Mouse (Mus musculus) thymus, adult 2 months (tissue): ENCODE measurements at regions not wholly inside any gene's neighbourhood (a gene's known extent, or its start where the extent isn't known, plus 50 kb on each side); places are given as distances from the start of the nearest gene placed in this dataset.

Experiments
- CTCF ChIP-seq: fragments of 200-500 bp; IDR thresholded peaks from 2 replicates; pipeline ENCODE4 v1.5.1; 2012; ENCODE audit warnings: mild to moderate bottlenecking, control low read depth, low read length, moderate library complexity, borderline replicate concordance; ENCODE audit not compliant: control insufficient read depth, poor library complexity, insufficient read depth; ENCODE audit errors: extremely low read depth
- POLR2A ChIP-seq: fragments of 200-500 bp; IDR thresholded peaks from 2 replicates; pipeline ENCODE4 v1.6.1; 2012; ENCODE audit warnings: mild to moderate bottlenecking, low read length, control low read depth, moderate library complexity; ENCODE audit not compliant: control insufficient read depth, poor library complexity, insufficient read depth; ENCODE audit errors: extremely low read depth

DNA sequence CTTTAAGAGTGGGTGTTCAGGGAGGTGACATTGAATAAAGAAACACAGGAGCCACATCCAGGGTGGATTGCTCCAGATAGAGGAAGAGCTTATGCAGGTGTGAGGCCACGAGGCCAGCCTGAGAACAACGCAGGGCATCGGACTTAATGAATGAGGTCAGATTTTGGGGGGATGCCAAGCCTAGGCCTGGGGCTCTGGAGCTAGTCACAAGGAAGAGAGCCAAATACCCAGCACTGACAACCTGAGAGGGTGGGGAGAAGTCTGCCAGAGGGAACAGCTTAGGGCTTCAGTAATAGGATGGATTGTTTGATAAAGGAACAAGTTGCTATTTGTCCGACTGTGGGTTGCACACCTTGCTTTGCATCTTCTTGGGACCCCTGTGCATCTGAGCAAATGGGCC lies 203.1 kb upstream of the Hes1 start:
- TF ChIP-seq CTCF (no peak), POLR2A (no peak)
